Mouse (Mus musculus): ENCODE measurements around the gene Rfx3. TPM values are rescaled to one million over a fixed set of nuclear protein-coding genes. Genes with fewer than 3 reads are reported as not detected.

The Rfx3 gene
- 1 to 10 TPM; 6.2 to 7.1 TPM for total RNA-seq (2021)
- long read RNA-seq, experiment 1, partial matches to known transcripts, result 0 of 1 reads
- long read RNA-seq, experiment 1, other reads (novel, unspliced or antisense), result 0 of 1 reads
- long read RNA-seq, experiment 2, partial matches to known transcripts, result 0 of 1 reads
- long read RNA-seq, experiment 2, other reads (novel, unspliced or antisense), result 1 of 1 reads

DNA sequence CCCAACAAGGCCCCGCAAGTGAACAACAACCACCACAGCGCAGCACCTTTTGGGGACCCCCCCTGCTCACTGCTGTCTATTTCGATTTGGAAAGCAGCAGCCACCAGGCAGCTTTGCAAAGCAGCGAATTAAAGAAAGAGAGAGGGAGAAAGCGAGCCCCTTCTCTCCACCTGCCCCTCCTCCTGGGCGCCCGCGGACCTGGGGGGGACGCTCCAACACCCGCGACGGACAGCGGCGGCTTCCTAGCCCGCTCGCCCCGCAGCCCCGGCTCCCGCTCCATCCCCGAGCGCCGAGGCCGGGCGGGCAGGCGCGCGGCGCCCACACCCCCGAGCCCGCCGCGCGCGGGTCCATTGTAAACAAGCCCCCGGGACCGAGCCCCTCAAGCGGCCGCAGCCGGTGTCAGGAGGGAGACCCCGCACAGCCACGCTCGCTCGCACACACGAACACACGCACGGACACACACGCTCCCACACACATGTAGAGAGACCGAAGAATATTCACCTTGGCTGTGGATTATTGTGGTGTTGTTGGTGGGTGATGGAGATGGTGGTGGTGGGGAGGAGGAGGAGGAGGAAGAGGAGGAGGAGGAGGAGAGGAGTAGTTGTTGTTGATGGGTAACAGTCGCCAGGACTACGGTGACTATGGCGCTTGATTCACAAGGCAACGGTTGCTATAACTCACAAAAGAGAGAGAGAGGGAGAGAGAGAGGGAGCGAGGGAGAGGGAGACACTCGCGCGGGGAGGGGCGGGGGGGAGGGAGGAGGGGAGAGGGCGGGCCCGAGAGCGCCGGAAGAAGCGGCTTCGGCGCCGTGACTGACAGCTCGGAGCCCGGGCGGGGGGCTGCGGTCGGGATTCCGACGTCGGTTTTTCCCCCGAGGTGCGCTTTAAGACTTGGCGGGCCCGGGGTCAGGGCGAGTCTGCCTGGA is at the start of gene Rfx3:
Gene Rfx3 (minus strand): TSS at position 696 of the 925 bp plus-strand sequence.
- peak; percentile 19 to 84 for DNase-seq (ENCODE audit: low spot score in 2 of 2)

- DNase-seq (ENCODE audit: low spot score in 2 of 2), result no peak
Measured at GRCm38 (mm10) chr19:28052058-28052457, 41.1 kb upstream of the Rfx3 start.

- no peak for DNase-seq (ENCODE audit: low spot score in 2 of 2)
Measured at GRCm38 (mm10) chr19:28051571-28051970, 40.6 kb upstream of the Rfx3 start.

- no peak for DNase-seq (ENCODE audit: low spot score in 2 of 2)
Measured at GRCm38 (mm10) chr19:28049280-28049679, 38.3 kb upstream of the Rfx3 start.

DNA sequence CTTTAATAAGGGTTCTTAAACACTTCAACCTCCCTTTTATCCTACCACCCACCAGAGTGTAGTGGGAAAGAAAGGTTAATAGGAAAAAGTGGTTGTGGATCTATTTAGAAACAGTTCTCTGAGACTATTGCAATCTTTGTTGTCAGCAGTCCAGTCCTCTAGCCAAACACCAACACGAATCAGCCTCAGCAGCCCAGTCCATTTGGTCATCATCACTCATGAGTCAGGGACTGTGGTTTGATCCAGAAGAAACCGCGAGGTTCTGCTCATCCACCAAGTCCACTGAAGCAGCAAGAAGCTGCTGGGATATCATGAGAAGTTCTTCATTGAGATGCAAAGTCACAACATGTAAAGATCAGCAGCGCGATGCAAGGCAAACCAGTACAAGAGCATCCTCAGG is 35.8 kb upstream of the Rfx3 start:
- DNase-seq (ENCODE audit: low spot score in 2 of 2), result no peak

- no peak for DNase-seq (ENCODE audit: low spot score in 2 of 2)
Measured at GRCm38 (mm10) chr19:28044950-28045349, 34.0 kb upstream of the Rfx3 start.

DNA sequence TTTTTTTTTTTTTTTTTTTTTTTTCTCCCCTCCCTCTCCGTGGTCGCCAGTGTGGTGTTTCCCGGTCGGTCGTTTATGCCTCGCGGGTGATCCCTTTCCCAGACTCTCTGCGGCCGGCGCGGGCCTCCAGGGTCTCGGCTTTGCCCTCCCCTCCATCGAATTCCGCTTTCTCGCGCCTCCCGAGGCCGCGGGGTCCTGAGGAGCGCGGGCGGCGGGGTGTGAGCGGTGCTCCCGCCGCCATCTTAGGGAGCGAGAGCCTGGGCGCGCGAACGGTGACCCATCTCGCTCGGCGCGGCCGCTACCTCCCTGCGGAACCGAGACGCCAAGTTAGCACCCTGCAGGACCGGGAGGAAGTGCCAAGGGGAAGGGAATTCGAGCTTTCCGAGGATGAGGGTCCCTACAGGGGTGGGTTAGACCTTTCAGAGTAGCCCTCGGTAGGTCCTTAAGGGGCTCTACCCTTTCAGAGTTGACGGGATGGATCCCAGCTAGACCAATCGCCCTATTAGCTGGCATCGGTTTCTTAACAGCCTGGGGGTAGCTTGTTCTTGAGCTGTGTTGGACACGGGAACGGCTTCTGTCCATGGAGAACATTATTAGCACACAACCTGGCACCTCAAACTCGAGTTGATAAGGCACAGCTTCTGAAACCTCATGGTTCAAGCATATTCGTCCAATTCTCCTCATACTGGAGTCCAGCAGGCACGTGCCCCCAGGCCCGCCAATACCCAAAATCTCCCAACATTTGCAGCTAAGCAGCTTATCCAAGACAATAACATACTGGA is 943 bp upstream of the Rfx3 start:
- DNase-seq (ENCODE audit: low spot score in 2 of 2), result peak; percentile 38 to 72

GRCm38 (mm10) chr19:28011396-28011717 is 391 bp upstream of the Rfx3 start:
- peak; percentile 88 to 94 for DNase-seq (ENCODE audit: low spot score in 2 of 2)

- no peak for DNase-seq (ENCODE audit: low spot score in 2 of 2)
Measured at GRCm38 (mm10) chr19:28009587-28010281, 1.2 kb downstream of the Rfx3 start.

DNA sequence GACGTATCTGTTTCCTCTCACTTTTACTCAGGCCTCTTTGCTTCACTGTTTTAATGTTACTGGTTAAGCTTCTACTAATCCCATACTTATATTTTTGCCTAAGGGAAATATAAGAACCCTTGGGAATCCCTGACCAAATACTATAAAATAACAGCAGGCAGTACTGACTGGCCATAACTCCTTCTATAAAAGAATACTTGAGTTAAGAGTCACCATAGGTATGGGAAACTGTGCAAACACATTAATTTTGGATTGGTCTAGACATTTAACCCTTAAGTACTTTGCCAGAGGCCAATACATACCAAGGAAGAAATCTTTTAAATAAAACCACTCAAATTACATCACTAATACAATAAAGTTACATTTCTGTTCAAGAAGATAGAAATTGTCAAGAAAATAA is 6.8 kb downstream of the Rfx3 start:
- no peak for DNase-seq (ENCODE audit: low spot score in 2 of 2)

DNA sequence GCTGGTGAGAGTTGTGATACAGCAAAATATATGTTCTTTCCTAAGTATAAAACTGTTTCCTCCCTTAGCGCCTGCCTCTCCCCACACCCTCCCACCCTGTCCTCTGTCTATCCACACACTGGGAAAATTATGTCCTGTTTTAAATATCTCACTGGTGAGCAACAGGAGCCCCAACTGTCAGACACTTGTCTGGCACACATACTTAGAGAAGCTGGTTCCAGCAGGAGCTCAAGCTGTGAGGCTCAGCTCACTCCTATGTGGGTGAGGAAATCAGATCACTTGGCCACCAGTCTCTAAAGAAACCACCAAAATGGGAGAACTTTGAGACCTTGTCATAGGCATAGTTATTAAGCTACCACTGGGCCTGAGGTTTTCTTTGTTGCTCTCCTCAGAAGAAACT is 7.5 kb downstream of the Rfx3 start:
- no peak for DNase-seq (ENCODE audit: low spot score in 2 of 2)

GRCm38 (mm10) chr19:28002708-28003107 is 8.3 kb downstream of the Rfx3 start:
- no peak for DNase-seq (ENCODE audit: low spot score in 2 of 2)

DNA sequence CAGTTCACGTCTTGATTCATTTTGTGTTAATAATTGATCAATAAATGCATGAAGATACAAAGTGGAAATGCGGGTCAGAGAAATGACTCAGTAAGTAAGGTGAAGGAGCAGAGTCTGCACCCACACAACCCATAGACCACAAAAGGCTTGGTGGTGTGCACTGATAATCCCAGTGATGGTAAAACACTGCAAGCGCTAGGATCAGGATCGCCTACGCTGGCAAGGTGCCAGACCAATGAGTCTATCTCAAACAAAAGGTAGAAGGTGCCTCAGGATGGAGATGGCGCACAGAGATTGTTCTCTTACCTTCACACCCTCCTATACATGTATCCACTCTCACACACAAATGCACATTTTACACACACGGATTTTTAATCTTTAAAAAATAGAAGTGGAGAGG is 18.2 kb downstream of the Rfx3 start:
- no peak for DNase-seq (ENCODE audit: low spot score in 2 of 2)

- no peak for DNase-seq (ENCODE audit: low spot score in 2 of 2)
Measured at GRCm38 (mm10) chr19:27988746-27989145, 22.2 kb downstream of the Rfx3 start.

DNA sequence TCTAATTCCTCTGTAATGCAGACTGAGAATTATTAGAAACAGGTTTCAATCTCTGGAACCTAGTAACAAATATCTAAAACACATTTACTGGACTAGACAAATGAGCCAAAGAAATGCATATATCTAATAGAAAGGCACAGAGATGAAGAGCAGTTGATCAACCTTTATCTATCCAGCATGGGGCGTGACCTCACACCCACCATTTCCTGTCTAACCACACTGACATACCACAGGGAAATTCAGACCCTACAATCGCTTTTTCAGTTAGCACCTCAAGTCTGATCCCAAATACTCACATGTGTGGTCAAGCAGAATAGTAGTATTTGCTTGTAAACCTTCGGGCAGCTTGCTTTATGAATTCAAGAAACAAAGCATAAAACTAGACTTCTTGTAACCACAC is 43.4 kb downstream of the Rfx3 start:
- no peak for DNase-seq (ENCODE audit: low spot score in 2 of 2)

- no peak for DNase-seq (ENCODE audit: low spot score in 2 of 2)
Measured at GRCm38 (mm10) chr19:27961271-27961670, 49.7 kb downstream of the Rfx3 start.

DNA sequence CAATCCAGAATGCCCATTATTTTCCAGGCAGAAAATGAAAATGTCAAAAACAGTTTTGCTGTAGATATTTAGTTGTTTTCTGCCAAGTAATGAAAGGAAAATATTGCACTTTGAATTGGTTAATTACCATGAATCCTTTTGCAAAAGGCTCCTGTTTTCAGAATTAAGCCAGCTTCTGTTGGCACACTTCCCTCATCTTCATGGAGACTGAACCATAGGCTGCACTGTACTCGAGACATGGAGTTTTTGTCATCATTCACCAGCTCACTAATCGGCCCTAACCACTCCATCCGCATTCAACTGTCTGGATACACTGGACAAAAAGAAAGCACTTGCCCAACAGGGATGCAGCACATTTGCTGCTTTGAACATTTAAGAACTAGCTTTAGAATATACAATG is 75.5 kb downstream of the Rfx3 start:
- no peak for DNase-seq (ENCODE audit: low spot score in 2 of 2)

GRCm38 (mm10) chr19:27931136-27931535 is 79.8 kb downstream of the Rfx3 start:
- DNase-seq (ENCODE audit: low spot score in 2 of 2), result no peak

- DNase-seq (ENCODE audit: low spot score in 2 of 2), result no peak
Measured at GRCm38 (mm10) chr19:27926378-27926777, 84.6 kb downstream of the Rfx3 start.

- DNase-seq (ENCODE audit: low spot score in 2 of 2), result no peak
Measured at GRCm38 (mm10) chr19:27919040-27919439, 91.9 kb downstream of the Rfx3 start.

- DNase-seq (ENCODE audit: low spot score in 2 of 2), result no peak
Measured at GRCm38 (mm10) chr19:27916446-27916845, 94.5 kb downstream of the Rfx3 start.
